Mouse (Mus musculus) neutrophil, adult 59 days (primary cell): Measurements from ENCODE around the gene Gm3045. TPM values are rescaled to one million over a fixed set of nuclear protein-coding genes. Genes with fewer than 3 reads are reported as not detected.

Source experiments
- total RNA-seq, 2 experiments: library from RNA; stranded (reverse); gene quantifications; 1 replicate in 1 of 2; 2 replicates in 1 of 2; pipeline ENCODE4 v1.2.4; 2023

The Gm3045 gene
- total RNA-seq: not detected

GRCm38 (mm10) chr13:56426365-56426764 lies at the start of gene Gm3045:
TSS of gene Gm3045 (plus strand) at chr13:56426594.

GRCm38 (mm10) chr13:56438211-56439075 lies 12.0 kb downstream of the Gm3045 start, which contains the start of gene Slc25a48:
TSS of gene Slc25a48 (plus strand) at chr13:56438355.

GRCm38 (mm10) chr13:56482146-56482545 lies 55.8 kb downstream of the Gm3045 start, which contains the start of gene Il9:
TSS of gene Il9 (minus strand) at chr13:56482246.

Other genes with a start within 250 kb of the Gm3045 start
- 10 to 100 TPM; 66.6 to 91.5 TPM for gene Tifab, start 247.7 kb upstream of the Gm3045 start, total RNA-seq
- gene Neurog1, start 174.4 kb upstream of the Gm3045 start, total RNA-seq: not detected
- under 1 TPM in 1 of 2 experiments, not detected in 1; 0.71 TPM for gene Cxcl14, start 130.0 kb upstream of the Gm3045 start, total RNA-seq
- gene Slc25a48, start 11.8 kb downstream of the Gm3045 start, total RNA-seq: not detected
- gene Il9, start 55.7 kb downstream of the Gm3045 start, total RNA-seq: not detected
- under 1 TPM; 0.15 to 0.16 TPM for gene Fbxl21, start 95.9 kb downstream of the Gm3045 start, total RNA-seq
- not detected for gene Lect2, start 121.9 kb downstream of the Gm3045 start, total RNA-seq
- 100 to 1,000 TPM; 358 to 432 TPM for gene Tgfbi, start 182.9 kb downstream of the Gm3045 start, total RNA-seq